Mouse (Mus musculus): ENCODE measurements at regions not wholly inside any gene's neighbourhood (a gene's known extent, or its start where the extent isn't known, plus 50 kb on each side); places are given as distances from the start of the nearest gene placed in this dataset.

GRCm38 (mm10) chr1:107677404-107677803, 87.6 kb downstream of the Serpinb8 start:
- H3K4me2 ChIP-seq (replicated peaks; ENCODE audit: low read depth): no peak overlapping the region
- H3K27me3 ChIP-seq (ENCODE audit: control insufficient read depth, insufficient read depth, low read length): no peaks in the 10 kb centered on the region
- H3K9me3 ChIP-seq (ENCODE audit: control insufficient read depth, low read length): no peaks in the 10 kb centered on the region
- no peaks in the 10 kb centered on the region for H3K4me1 ChIP-seq (replicated peaks; ENCODE audit: control insufficient read depth, insufficient read depth)
- TF ChIP-seq EP300 (optimal IDR thresholded peaks at IDR 0.05) (no peak), CTCF (IDR thresholded peaks at IDR 0.05; ENCODE audit: low read depth) (no peak)
- 90% methylated on average over 2 of the region's 2 CpGs for WGBS
- no peak overlapping the region for H3K9ac ChIP-seq (ENCODE audit: low read length)
- no peak for DNase-seq (ENCODE audit: low spot score)
- H3K4me3 ChIP-seq (ENCODE audit: low read depth, low read length): no peak overlapping the region
- H3K27ac ChIP-seq (replicated peaks): no peak overlapping the region
- H3K36me3 ChIP-seq (ENCODE audit: control insufficient read depth, insufficient read depth, low read length): no peaks in the 10 kb centered on the region
- ATAC-seq (ENCODE audit: low FRiP score, low TSS enrichment): no peak

- H3K4me1 ChIP-seq (replicated peaks; ENCODE audit: control insufficient read depth, insufficient read depth): no peaks in the 10 kb centered on the region
- no peak for ATAC-seq (ENCODE audit: low FRiP score, low TSS enrichment)
Observed at GRCm38 (mm10) chr1:107696858-107697257, 107.1 kb downstream of the Serpinb8 start.

GRCm38 (mm10) chr1:107706108-107706548, 116.3 kb downstream of the Serpinb8 start:
- H3K36me3 ChIP-seq (ENCODE audit: control insufficient read depth, insufficient read depth, low read length): no peaks in the 10 kb centered on the region
- H3K4me1 ChIP-seq (replicated peaks; ENCODE audit: control insufficient read depth, insufficient read depth): no peaks in the 10 kb centered on the region
- DNase-seq (ENCODE audit: low spot score) (peak; percentile 70), ATAC-seq (ENCODE audit: low FRiP score, low TSS enrichment) (peak; percentile 90)
- no peak overlapping the region for H3K4me2 ChIP-seq (replicated peaks; ENCODE audit: low read depth)
- no peaks in the 10 kb centered on the region for H3K9me3 ChIP-seq (ENCODE audit: control insufficient read depth, low read length)
- TF ChIP-seq EP300 (optimal IDR thresholded peaks at IDR 0.05) (no peak), CTCF (IDR thresholded peaks at IDR 0.05; ENCODE audit: low read depth) (no peak)
- H3K4me3 ChIP-seq (ENCODE audit: low read depth, low read length): no peak overlapping the region
- H3K9ac ChIP-seq (ENCODE audit: low read length): no peak overlapping the region
- H3K27ac ChIP-seq (replicated peaks): no peak overlapping the region
- H3K27me3 ChIP-seq (ENCODE audit: control insufficient read depth, insufficient read depth, low read length): no peaks in the 10 kb centered on the region

More at GRCm38 (mm10) chr1:107696858-107697257, 107.1 kb downstream of the Serpinb8 start:
- 56% methylated on average over 2 of the region's 2 CpGs for WGBS
- no peaks in the 10 kb centered on the region for H3K36me3 ChIP-seq (ENCODE audit: control insufficient read depth, insufficient read depth, low read length)
- H3K27me3 ChIP-seq (ENCODE audit: control insufficient read depth, insufficient read depth, low read length): no peaks in the 10 kb centered on the region
- no peak overlapping the region for H3K9ac ChIP-seq (ENCODE audit: low read length)
- no peak overlapping the region for H3K4me3 ChIP-seq (ENCODE audit: low read depth, low read length)
- no peaks in the 10 kb centered on the region for H3K9me3 ChIP-seq (ENCODE audit: control insufficient read depth, low read length)
- no peak for TF ChIP-seq CTCF (IDR thresholded peaks at IDR 0.05; ENCODE audit: low read depth)
- no peak for TF ChIP-seq EP300 (optimal IDR thresholded peaks at IDR 0.05)
- no peak overlapping the region for H3K4me2 ChIP-seq (replicated peaks; ENCODE audit: low read depth)
- no peak for DNase-seq (ENCODE audit: low spot score)
- H3K27ac ChIP-seq (replicated peaks): no peak overlapping the region

- Histone ChIP-seq H3K27me3 (ENCODE audit: control insufficient read depth, insufficient read depth, low read length) (no peaks in the 10 kb centered on the region), H3K9me3 (ENCODE audit: control insufficient read depth, low read length) (no peaks in the 10 kb centered on the region), H3K9ac (ENCODE audit: low read length) (no peak overlapping the region), H3K27ac (replicated peaks) (no peak overlapping the region), H3K4me2 (replicated peaks; ENCODE audit: low read depth) (no peak overlapping the region), H3K36me3 (ENCODE audit: control insufficient read depth, insufficient read depth, low read length) (no peaks in the 10 kb centered on the region), H3K4me3 (ENCODE audit: low read depth, low read length) (no peak overlapping the region), H3K4me1 (replicated peaks; ENCODE audit: control insufficient read depth, insufficient read depth) (no peaks in the 10 kb centered on the region)
- DNase-seq (ENCODE audit: low spot score): no peak
- 90% methylated on average over 5 of the region's 5 CpGs for WGBS
- ATAC-seq (ENCODE audit: low FRiP score, low TSS enrichment): no peak
- TF ChIP-seq EP300 (optimal IDR thresholded peaks at IDR 0.05) (no peak), CTCF (IDR thresholded peaks at IDR 0.05; ENCODE audit: low read depth) (no peak)
Observed at GRCm38 (mm10) chr1:107708601-107709000, 118.8 kb downstream of the Serpinb8 start.

- no peaks in the 10 kb centered on the region for H3K4me1 ChIP-seq (replicated peaks; ENCODE audit: control insufficient read depth, insufficient read depth)
- H3K27ac ChIP-seq (replicated peaks): no peak overlapping the region
- WGBS: 57% methylated on average over 1 of the region's 1 CpGs
- no peak overlapping the region for H3K9ac ChIP-seq (ENCODE audit: low read length)
- ATAC-seq (ENCODE audit: low FRiP score, low TSS enrichment): no peak
- H3K27me3 ChIP-seq (ENCODE audit: control insufficient read depth, insufficient read depth, low read length): no peaks in the 10 kb centered on the region
- no peak for TF ChIP-seq EP300 (optimal IDR thresholded peaks at IDR 0.05)
- no peaks in the 10 kb centered on the region for H3K36me3 ChIP-seq (ENCODE audit: control insufficient read depth, insufficient read depth, low read length)
- no peak for DNase-seq (ENCODE audit: low spot score)
- no peaks in the 10 kb centered on the region for H3K9me3 ChIP-seq (ENCODE audit: control insufficient read depth, low read length)
- H3K4me2 ChIP-seq (replicated peaks; ENCODE audit: low read depth): no peak overlapping the region
- H3K4me3 ChIP-seq (ENCODE audit: low read depth, low read length): no peak overlapping the region
Observed at GRCm38 (mm10) chr1:107714869-107715268, 125.1 kb downstream of the Serpinb8 start.

GRCm38 (mm10) chr1:107719304-107719703, 129.5 kb downstream of the Serpinb8 start:
- ATAC-seq (ENCODE audit: low FRiP score, low TSS enrichment): no peak
- Histone ChIP-seq H3K4me3 (ENCODE audit: low read depth, low read length) (no peak overlapping the region), H3K4me1 (replicated peaks; ENCODE audit: control insufficient read depth, insufficient read depth) (no peaks in the 10 kb centered on the region), H3K27me3 (ENCODE audit: control insufficient read depth, insufficient read depth, low read length) (no peaks in the 10 kb centered on the region), H3K4me2 (replicated peaks; ENCODE audit: low read depth) (no peak overlapping the region), H3K27ac (replicated peaks) (no peak overlapping the region), H3K9ac (ENCODE audit: low read length) (no peak overlapping the region), H3K36me3 (ENCODE audit: control insufficient read depth, insufficient read depth, low read length) (no peaks in the 10 kb centered on the region), H3K9me3 (ENCODE audit: control insufficient read depth, low read length) (no peaks in the 10 kb centered on the region)
- TF ChIP-seq EP300 (optimal IDR thresholded peaks at IDR 0.05) (no peak), CTCF (IDR thresholded peaks at IDR 0.05; ENCODE audit: low read depth) (no peak)
- WGBS: 54% methylated on average over 5 of the region's 5 CpGs
- DNase-seq (ENCODE audit: low spot score): no peak
